23 mouse cellular contexts compared by ENCODE assay signal in genomic region chr1:84056306-84056705, GRCm38 (mm10).
"Had no signal": no experiment of that assay in that cellular context is flagged by ENCODE, and none has a peak within 500 bp of the region (broad histone marks: within the 10 kb centered on the region; RNA-seq: fewer than 3 reads in every experiment).

No protein-coding gene starts in this region.

- H3K27me3 ChIP-seq: limb, embryonic 12.5 days; limb, embryonic 15.5 days; midbrain, embryonic 15.5 days; neural tube, embryonic 13.5 days; stomach, embryonic 15.5 days had no signal

- H3K9ac ChIP-seq: limb, embryonic 12.5 days; limb, embryonic 15.5 days; liver, embryonic 14.5 days; liver, postnatal 0 days; lung, embryonic 14.5 days; midbrain, embryonic 15.5 days; neural tube, embryonic 13.5 days; stomach, embryonic 15.5 days had no signal

- H3K4me2 ChIP-seq: limb, embryonic 12.5 days; limb, embryonic 15.5 days; liver, embryonic 11.5 days; lung, embryonic 14.5 days; midbrain, embryonic 15.5 days; neural tube, embryonic 13.5 days; stomach, embryonic 15.5 days had no signal

- H3K36me3 ChIP-seq: limb, embryonic 12.5 days; limb, embryonic 15.5 days; midbrain, embryonic 15.5 days; neural tube, embryonic 13.5 days; stomach, embryonic 15.5 days had no signal

- H3K4me3 ChIP-seq: left cerebral cortex, adult 2 months; limb, embryonic 12.5 days; limb, embryonic 15.5 days; midbrain, embryonic 15.5 days; myocyte; neural tube, embryonic 13.5 days; stomach, embryonic 15.5 days had no signal

- DNase-seq: kidney, adult 18-20 months; kidney, adult 9 months; kidney, postnatal 25 days; layer of hippocampus, postnatal 36 days; left cerebral cortex, postnatal 4 days; liver, postnatal 0 days; lung, embryonic 14.5 days; right cerebral cortex, postnatal 25 days; spleen, adult 18-20 months; thymus, postnatal 25 days had no signal

- H3K4me1 ChIP-seq: limb, embryonic 12.5 days; limb, embryonic 15.5 days; stomach, embryonic 15.5 days had no signal

- H3K27ac ChIP-seq: kidney, postnatal 0 days; left cerebral cortex, adult 2 months; limb, embryonic 12.5 days; limb, embryonic 15.5 days; liver, embryonic 14.5 days; macrophage; midbrain, embryonic 15.5 days; neural tube, embryonic 13.5 days; stomach, embryonic 15.5 days had no signal

- H3K9me3 ChIP-seq: limb, embryonic 12.5 days; limb, embryonic 15.5 days; midbrain, embryonic 15.5 days; neural tube, embryonic 13.5 days; stomach, embryonic 15.5 days had no signal

- ATAC-seq: intestine, embryonic 16.5 days; liver, postnatal 0 days; lung, postnatal 0 days had no signal
